Mouse (Mus musculus) CH12F3 (cell line): Measurements from ENCODE around the gene Stac3.

Experiments used
- in situ Hi-C: fragments of 300-500 bp; cut with MboI; formaldehyde crosslinking; loops from 2 replicates; pipeline ENCODE4 v1.14.3; 2020; ENCODE audit warnings: low sequenced_read_pairs

Gene Stac3

DNA sequence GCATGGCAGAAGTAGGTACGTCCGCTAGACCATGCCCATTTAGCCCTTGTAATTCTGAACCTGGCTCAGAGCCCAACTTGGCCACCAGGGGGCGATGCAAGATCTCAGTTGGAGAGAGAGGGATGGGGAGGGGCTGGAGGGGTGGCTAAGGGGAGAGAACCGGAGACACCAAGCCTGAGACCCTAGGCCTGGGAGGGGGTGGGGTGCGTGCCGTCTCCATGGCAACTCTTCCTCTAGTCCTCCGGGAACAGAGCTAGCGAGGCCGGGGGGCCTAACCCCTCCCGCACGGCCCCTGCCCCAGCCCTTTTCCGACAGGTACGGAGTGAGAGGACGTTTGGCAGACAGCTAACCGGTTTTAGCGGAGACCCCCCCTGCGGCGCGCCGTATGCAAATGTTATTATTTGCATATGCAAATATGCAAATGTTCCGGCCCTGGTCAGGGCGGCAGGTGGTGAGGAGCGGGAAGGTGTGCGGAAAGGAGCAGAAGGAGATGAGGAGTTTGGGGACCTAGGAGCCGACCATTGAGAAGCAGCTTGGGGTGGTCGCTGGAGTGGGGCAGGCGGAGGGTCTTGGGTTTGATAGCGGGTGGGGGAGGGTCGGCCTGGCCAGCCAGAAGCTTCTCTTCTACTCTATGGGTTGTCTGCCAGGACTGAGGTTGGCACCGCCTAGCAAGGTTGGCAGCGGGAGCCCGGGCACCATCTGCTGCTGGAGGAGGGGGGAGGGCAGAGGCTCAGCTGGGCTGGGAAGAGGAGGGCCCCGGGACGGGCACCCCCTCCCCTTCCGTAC is 7.8 kb downstream of the Stac3 start:
- in situ Hi-C loops = loop anchor here (5.0 kb wide), 1 partner anchor 33 kb away; no protein-coding TSS in a partner anchor

DNA sequence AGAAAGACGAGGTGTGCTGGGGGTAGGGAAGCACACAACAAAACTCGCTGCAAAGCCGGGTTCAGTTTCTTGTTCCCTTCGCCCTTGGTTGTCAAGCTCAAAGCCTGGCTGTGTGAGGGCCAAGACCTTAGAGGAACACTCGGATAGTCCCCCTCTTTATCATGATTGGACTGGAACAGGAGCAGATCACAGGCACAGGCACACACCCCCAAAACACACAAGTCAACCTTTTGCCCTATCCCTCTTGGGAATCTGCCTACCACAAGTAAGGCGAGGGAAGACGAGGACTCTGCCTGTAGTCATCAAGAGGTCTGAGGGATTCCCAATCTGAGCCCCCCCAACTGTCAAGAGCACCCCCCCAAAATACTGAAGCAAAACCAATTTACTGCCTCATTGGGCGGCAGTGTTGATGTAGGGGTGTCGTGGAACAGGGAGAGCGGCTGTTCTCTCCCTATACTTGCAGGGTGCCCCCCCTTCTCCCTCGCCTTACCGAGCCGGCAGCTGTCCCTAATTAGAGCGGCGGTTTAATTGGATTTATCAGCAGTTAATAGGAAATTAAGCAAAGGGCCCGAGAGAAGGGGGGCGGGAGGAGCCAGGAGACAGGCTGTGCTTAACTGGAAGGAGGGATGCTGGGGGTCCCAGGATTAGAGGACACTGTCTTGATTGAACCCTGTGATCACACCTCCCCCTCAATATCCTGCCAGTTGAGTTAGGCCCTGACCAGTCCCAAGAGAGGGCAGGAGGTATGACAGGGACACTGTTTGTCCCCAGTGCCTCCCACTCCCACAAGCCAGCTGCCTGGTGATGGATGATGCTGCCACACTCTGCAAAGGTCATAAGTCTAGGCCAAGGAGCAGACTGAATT is 8.6 kb downstream of the Stac3 start:
- in situ Hi-C loops = loop anchor here (5.0 kb wide), 1 partner anchor 32 kb away; no protein-coding TSS in a partner anchor

DNA sequence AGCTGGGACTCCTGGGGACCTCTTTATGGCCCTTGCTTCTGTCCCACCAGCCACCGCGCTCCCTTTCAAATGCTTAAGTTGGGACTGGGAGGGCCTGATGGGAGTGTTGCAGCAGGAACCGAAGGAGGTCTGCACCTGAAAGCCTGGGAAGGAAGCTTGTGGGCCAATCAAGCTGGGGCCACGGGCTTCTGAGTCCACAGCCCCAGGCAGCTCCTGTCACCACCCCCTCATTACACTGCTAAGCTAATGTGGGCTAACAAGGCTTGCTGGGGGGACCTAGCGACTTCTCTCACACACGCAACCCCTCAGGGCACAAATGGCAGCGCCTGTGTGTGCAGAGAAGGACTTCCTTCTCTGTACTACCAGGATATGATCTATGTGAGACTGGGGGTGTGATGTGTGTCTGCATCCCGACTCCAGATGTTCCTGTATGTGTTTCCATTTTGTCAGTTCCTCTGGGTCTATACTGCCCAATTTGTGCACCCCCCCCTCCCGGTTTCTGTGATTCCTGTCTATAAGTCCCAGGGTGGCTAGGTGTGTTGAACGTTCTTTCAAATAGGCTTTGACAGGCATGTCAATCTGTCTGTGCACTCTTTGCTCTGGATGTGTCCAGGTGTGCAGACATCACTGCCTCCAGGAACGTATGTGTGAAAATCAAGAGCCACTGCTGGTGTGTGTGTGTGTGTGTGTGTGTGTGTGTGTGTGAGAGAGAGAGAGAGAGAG is 9.6 kb downstream of the Stac3 start:
- in situ Hi-C loops = no loop called here

DNA sequence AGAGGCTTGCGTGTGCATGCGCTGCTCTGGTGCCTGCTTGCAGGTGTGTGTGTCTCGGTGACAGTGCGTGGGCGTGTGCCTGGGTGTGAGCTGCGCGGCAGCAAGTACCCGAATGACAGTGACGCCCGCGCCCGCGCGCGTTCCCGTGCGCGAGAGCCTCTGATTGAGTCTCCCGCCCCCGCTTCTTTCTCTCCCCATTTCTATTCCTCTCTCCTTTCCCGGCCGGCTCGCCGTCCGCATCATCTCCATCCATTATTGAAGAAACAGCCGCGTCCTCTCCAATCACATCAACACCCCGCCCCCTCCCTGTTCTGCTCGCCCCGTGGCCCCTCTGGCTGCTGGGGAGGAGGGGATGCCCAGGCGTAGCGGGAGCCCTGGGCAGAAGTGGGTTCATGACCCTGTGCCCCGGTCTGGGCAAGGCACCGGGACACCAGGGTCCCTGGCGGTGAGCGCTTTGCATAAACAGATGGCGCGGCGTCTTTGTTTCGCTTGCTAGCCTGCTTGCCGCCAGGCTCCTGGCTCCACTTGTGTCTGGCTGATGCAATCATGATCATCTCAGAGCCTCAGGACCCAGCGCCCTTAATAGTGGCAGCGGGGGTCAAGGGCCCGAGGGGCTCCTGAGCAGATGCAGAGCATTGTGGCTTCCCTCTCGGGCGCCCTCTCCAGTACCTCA is 10.3 kb downstream of the Stac3 start:
- in situ Hi-C loops = no loop called here

DNA sequence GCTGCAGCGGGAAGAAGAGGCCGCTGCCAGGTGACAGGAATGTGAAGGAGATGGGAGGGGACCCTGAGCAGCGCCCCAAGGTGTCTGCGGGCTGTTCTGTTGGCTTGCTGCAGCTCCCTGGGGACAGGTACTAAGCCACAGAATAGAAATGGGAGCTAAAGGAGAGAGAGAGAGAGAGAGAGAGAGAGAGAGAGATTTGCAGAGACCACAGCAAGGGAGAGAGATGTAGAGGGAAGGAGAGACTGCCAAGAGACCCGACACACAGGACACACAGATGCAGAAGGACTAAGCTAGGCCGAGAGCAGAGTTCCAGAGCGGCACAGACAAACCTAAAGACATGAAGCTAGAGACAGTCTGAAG is 10.8 kb downstream of the Stac3 start:
- in situ Hi-C loops = no loop called here

DNA sequence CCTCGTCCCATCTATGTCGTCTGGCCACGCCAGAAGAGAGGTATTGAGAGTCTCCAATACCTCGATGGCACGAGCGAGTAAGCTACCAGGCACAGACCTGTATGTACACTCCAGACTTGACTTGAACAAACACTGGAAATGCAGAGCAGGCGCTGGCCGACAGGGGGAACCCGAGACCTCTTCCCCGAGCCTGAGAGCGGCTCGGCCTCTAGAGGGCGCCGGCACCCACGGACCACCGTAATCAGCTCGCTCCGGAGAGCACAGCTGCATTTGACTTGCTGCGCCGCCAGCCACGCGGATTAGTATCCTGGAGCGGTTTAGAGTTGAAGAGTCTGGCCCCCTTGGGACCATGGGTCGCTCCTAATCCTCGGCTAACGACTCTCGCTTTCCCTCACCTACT is 11.3 kb downstream of the Stac3 start:
- in situ Hi-C loops = no loop called here

DNA sequence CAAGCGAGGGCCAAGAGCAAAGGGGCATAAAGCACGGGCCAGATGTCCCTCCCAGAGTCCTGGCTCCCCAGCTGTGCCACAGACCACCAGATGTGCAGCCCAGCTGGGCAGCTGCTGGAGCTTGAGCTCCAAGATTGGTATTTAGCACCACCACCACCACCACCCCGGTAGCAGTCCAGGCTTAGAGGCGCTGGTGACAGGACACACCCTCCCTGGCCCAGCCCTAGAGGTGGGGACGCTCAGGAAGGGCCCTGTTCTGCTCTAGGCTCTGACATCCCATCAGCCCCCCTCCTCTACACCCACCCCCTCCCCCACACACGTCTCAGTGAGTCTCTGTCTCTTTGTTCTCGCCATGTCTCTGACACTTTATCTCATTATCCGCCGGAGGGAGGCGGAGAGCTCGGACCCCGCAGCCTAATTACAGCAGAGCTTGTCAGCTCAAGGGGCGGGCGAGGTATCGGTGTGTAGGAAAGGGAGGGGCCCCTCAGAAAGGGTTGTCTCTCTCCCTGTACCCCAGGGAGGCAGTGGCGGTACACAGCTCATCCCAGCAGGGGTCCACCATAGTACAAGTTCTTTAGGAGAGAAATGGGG is 12.1 kb downstream of the Stac3 start:
- in situ Hi-C loops = no loop called here

DNA sequence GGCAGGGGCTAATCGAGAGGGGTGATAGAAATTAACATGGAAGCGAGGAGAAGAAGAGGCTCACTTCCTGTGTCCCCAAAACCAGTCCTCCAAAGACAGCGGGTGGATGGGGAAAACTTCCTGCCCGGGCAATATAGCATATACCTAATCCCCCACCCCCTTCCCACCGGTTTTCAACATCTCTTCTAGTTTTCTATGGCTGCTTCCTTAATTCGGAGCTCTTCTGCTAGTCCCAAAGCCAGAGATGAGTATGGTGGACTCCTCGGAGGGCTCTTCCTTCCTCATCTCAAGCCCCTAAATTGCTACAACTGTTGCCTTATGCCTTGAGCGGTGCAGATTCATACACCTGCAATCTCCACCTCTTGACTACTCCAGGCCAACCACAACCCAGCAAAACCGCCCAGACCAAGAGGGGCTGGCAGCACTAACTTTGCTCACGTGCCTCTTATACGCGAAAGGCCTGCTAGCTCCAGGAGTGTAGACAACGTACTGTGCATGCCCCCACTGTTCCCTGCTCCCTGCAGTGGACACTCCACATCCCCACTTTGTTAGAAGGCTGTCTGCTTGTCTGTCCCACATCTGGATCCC is 12.7 kb downstream of the Stac3 start:
- in situ Hi-C loops = no loop called here

DNA sequence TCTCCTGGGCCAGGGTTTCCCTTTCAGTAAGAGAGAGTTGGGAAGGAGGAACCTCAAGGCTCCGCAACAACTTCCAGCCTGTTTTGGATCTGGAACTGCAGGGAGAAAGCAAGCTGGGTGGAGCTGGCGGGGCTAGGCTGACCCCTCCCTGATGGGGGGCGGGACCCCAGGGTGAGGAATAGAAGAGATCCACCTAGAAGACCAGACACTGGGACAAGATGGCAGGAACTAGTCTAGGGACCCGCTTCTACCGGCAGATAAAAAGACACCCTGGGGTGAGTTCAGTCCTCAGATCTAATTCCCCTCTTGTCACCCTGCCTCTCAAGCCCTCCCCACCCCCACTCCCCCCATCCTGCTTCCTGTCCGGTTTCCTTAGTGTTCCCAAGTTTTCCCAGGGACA is 13.3 kb downstream of the Stac3 start, which contains the start of gene Ndufa4l2:
Gene Ndufa4l2 (plus strand): TSS at position 204 of the 400 bp plus-strand sequence.
- in situ Hi-C loops = no loop called here

DNA sequence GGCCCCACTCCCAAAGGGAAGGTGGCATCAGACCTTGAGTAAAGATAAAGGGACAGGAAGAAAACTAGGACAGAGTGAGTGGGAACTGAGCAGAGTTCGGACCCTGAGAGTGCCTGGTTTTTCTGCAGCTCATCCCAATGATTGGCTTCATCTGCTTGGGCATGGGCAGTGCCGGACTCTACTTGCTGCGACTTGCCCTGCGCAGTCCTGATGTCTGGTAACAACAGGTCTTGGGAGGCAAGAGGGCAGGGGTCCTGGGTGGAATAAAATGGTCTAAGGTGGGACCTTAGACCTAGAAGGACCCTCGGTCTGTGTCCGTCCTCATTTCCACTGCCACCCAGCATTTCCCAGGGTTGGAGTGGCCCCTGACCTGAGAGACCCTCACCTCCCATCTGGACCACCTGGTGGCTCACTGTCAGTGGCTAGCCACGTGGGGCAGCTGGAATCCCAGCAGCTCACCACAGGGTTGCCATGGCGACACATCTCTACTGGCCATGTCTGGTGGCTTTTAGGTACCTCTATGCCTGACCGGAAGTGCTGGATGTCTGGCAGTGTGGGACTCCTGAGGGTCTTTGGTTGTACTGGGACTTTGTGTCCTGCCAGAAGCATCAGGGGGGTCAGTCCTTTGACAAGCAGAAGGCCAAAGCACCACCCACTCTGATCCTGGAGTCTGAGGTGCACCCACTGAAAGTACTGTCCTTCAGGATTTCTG is 13.9 kb downstream of the Stac3 start:
- in situ Hi-C loops = no loop called here

DNA sequence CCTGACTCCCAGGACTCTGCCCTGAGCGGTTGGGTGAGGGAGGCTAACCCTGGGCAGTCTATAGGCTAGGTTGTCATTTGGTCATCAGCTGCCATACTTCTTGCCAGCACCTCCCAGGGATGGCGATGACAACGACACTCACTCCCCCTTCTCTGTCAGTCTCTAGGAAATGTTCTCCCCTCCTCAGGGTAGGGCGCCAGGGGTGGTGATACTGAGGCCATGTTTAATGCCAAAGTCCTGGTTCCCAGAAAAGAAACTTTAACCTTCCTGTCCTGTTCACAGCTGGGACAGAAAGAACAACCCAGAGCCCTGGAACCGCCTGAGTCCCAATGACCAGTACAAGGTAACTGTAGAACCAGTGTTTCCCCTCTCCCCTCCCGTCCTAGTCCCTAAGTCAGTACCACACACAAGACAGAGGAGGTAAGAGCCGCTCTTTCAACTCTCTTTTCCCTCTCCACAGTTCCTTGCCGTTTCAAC is 14.5 kb downstream of the Stac3 start:
- in situ Hi-C loops = no loop called here

DNA sequence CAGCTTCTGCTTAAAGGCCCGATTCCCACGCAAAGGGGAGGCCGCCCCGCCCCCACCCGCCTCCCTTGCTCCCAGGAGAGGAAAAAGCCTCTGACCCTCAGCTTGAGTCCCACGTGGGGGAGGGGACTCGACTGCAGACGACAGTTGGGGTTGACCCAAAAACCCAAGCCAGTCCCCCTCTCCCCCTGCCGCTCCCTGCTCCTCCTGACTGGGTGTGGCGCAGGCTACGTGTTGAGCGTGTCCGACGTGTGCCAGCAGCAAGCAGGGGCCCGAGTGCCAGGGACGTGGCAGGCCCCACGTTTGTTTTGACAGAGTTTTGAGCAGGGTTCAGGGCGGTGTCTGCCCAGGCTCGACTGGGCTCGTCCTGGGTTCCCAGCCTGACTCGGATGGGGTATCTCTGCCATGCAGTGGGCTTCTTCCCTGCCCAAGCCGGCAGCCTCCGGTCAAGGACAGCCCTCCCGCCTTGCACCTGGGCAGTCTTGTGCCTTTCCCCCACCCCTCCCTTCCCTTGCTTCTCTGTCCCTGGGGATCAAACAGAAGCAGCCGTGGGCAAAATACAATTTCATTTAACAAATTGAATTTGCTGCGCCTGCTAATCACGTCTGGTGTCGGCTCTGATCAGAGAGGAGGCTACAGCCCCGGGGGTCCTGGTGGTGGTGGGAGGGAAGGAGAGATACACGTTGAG is 15.2 kb downstream of the Stac3 start:
- in situ Hi-C loops = no loop called here

DNA sequence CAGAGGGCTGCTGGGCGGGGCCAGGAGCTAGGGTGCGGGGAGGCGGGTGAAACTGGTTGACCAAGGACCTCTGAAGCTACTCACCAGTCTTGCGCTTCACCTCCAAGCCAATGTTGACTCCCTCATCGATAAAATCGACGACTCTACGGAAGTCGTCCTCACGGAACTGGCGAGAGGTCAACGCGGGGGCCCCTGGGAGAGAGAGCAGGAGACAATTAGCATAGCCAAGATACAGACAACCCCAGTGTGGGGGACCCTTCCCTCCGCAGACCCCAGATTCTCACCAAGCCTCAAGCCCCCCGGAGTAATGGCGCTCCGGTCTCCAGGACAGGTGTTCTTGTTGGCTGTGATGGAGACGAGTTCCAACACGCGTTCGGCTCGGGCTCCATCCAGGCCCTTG is 16.5 kb downstream of the Stac3 start:
- in situ Hi-C loops = no loop called here

DNA sequence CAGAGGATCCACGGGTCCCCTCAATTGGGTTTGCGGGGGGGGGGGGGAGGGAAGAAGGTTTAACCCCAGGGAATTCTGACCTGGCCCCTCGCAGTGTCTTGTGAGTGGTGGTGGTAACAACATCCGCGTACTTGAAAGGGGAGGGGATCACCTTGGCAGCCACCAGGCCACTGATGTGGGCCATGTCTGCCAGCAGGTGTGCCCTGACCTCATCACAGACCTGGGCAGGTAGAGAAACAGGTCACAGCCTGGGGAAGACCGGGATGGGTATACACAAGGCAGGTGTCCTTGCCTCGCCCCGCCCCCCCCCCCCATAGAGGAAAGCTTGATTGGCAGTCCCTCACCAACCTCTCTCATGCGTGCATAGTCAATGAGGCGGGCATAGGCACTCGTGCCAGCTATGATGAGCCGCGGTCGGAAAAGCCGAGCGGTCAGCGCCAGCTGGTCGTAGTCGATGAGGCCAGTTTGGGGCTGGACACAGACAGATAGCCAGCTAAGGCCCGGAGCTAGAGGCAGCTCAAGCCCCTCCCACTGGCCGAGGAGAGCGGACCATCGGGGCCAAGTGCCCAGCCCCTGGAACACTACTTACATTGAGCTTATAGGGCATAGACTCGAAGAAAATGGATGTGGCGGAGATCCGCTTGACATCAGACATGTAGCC is 17.7 kb downstream of the Stac3 start:
- in situ Hi-C loops = no loop called here

DNA sequence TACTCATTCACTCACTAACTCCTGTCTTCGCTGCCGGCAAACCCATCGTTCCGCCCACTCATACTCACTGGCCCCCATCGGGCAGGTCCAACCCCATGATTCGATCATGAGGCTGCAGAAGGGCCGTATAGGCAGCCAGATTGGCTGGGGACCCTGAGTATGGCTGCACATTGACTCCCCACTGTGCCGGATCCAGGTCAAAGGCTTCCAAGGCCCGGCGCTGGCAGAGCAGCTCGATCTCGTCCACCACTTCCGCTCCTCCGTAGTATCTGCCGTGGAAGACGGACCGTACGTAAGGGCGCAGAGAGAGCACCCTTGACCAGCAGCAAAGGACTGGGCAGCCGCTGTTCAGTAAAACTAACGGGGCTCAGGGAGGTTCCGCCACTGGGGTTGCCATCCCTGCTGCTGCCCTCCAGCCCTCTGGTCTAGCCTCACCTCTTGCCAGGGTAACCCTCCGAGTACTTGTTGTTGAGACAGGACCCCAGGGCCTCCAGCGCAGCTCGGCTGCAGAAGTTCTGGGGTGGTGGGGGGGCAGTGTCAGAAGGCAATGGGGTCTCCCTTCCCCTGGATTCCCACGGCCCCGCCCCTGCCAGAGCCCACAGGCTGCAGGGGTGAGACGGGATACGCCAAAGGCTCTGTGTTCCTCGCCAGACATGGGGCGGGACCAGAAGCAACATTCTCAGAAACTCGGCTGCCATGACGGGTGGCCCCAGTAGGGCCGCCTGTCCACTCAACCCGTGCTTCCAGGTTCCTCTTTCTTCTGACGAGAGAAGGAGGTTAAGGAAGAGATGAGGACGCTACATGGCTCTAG is 18.6 kb downstream of the Stac3 start:
- in situ Hi-C loops = no loop called here

DNA sequence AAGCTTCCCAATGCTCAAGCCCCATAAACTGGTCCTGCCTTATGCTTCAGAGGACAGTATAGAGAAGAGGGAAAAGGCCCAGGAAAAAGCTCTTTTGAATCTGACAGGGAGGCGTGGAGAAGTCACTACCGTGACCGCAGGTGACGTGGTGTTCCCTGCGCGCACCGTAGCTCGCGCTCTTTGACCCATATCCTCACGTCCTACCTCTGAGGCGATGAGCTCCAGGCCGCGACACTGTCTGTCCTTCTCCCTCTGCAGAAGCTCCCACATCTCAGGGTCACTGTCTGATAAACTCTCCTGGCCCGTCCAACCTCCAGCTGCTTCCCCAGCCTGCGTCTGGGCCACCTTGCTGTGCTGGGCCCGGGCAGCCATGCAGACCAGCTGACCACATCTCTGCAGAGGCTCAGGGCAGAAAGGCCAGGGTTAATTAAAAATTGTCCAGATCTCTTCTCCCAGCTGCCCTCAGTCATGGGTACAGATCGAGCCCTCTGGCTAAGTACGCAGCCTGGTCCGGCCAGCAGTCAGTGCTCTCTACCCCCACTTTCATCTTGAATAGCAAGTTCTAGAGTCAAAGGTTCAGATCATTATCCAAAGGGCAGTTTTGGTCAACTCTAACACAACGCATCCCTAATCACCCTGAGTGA is 19.4 kb downstream of the Stac3 start:
- in situ Hi-C loops = no loop called here

DNA sequence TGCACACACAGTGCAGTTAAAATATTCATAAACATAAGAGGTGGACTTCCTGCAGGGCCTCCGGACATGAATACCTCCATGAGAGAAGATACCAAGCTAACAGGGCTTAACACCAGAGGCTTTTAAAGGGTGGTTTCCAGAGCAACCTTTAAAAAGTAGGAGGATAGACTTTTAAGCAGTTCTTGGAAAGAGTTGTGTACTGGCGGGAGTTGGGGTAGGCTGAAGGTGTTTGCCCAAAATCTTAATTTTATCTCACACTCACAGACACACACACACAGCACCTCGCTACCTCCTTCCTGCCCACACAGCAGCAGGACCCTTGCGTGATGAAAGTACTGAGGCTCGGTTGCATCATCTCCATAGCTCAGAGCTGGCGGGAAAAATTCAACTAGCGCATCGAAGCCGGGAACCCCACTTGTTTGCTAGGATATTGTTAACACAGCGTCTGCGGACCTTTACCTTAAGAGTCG is 20.2 kb downstream of the Stac3 start:
- in situ Hi-C loops = no loop called here
